Mouse (Mus musculus) gastrocnemius, postnatal 14 days (tissue): ENCODE data around the gene Wdfy1. TPM values are rescaled to one million over a fixed set of nuclear protein-coding genes. Genes with fewer than 3 reads are reported as not detected.

ENCODE experiments used
- DNase-seq: peaks from one replicate; pipeline ENCODE4 v3.0.0; 2021; ENCODE audit warnings: mixed read lengths
- intact Hi-C: fragments of 180-260 bp; cut with DNase I; formaldehyde crosslinking; loops from one replicate; pipeline ENCODE4 v1.15.1; 2025; ENCODE audit warnings: low total_unique reads
- total RNA-seq, 2 experiments: library from RNA; stranded (reverse); gene quantifications; 2 replicates each; pipeline ENCODE4 v1.2.3; 2021

The Wdfy1 gene
- total RNA-seq, 2 experiments from 2014 or later, result 10.5 to 13.5 TPM

DNA sequence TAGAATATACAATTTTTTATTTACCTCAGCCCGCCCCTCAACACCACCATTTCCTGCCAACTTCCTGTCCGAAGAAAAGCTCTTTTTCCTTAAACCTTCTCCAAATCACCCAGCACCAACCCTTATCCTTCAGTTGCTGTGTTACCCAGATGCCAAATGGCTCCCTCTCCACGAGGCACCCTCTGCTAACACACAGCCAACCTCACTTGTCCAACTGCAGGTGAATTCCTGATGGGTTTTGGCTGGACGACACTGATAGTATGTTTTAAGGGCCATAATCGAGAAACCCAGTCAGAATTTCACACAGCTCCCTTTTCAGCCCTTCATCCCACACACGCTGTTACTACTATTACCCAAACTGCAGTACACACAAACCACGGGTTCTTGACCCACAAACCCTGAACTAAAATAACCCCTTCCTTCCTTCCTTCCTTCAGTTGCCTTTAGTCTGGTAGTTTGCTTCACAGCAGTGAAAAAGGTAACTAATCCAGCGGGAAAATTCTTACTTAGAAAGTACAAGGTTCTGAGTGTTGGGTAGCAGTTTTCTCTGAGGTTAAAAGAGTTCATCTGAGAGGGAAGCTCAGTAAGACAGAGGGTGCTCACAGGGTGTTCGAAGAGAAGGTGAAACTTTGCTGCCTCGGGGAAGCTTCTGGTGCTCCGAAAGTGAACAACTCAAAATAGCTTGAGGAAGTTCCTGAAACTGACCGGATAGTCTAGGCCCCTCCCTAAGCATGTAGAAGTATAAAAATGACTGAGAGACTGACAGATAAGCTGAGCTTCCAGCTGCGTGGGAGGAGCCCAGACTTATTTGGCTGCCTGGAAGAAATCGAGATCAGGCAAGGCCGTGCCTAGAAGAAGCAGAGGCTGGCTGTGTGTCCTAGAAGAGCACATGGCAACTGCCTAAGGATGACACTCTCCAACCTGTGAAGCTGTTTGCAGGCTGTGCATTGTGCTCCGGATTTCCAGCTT lies 13.4 kb downstream of the Wdfy1 start:
- intact Hi-C loops, result no loop called here
- no peak for DNase-seq

DNA sequence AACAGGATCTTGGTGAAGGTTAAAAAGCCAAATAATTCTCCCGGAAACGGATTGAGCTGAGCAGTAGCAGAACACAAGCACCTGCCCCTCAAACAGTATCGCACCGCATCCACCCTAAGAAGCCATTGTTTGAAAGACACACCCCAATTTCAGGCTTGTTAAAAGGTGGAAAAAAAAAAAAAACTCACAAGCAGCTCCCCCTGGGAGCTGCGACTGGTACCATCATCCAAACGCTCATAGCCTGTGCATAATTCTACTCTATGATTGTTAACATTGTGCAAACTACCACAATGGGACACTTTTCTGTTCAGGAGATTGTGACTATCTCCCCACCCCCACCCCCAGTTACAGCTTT lies 14.0 kb downstream of the Wdfy1 start:
- intact Hi-C loops, result no loop called here
- DNase-seq, result no peak

DNA sequence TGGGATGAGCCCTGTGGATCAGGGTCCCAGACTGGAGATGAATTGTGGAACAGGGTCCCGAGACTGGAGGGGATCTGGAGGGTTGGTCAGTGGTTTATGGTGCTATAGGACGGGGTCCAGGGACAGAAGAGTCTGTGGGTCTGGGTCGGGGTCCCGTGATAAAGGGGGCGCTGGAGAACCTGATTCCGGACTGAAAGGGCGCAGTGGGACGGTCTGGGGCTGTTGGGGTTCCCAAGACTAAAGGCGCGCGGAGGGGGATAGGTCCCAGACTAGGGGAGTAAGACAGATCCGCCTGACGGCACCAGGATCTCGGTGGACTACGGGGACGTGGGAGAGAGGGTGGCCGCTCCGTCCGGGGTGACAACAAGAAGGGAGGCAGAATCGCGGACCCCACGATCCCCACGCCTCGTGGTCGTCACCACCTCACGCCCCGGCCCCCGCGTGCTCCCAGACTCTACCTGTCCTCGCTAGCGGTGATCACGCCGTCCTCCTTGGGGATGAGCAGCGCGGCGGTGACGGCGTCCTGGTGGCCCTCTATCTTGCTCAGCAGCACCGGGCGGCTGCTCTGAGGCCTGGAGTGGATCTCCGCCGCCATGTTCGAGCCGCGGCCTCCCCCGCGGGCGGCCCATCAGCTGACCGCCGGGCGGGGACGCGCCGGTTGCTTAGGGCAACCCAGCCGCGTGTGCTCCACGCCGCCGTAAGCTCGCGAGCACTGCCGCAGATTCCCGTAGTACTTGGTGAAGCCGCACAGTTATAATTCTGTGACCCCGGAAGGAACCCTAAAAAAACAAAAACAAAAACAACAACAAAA lies 14.6 kb downstream of the Wdfy1 start:
- peak; percentile 85 for DNase-seq
- intact Hi-C loops, result no loop called here

DNA sequence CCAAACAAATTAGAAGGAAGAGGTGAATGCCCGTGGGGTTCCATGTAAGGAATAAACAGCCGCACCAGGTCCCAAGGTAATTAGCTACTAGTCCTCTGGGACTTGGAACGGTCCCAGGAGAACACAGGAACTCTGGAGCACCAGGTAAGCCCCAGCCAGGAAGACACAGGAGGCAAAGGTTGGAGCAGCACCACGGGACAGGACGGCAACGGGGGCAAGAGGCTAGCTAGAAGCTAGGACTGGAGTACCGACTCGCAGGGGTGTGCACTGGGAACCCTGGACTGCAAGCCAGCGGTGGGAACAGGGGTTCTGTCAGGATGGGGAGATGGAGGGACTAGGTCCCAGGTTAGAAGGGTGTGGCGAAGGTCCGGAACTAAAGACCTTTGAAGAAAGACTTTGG lies 15.3 kb downstream of the Wdfy1 start:
- no peak for DNase-seq
- intact Hi-C loops, result no loop called here

DNA sequence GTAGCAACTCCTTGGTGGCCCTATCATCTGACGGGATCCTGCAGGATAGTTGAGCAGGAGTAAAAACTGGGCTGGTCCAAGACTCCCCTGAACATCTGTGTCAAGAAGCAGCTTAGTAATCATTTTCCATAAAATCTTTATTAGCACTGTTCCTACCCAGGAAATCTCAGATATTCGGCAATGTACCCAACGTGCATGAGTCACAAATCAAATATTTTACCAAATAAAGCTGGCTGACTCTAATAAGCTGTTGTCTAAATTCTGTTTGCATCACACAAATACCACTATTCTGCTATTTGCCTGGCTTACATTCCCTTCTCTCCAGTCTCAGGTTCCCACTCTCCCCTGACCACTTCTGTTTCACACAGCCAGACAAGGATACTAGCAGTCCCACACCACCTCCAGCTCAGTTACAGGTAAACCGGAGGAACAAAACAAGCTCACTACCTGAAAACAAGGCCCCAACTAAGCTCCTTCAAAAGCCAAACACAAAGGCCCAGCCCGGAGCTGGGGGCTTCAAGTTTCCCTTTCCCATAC lies 16.4 kb downstream of the Wdfy1 start:
- DNase-seq, result no peak
- intact Hi-C loops, result no loop called here

DNA sequence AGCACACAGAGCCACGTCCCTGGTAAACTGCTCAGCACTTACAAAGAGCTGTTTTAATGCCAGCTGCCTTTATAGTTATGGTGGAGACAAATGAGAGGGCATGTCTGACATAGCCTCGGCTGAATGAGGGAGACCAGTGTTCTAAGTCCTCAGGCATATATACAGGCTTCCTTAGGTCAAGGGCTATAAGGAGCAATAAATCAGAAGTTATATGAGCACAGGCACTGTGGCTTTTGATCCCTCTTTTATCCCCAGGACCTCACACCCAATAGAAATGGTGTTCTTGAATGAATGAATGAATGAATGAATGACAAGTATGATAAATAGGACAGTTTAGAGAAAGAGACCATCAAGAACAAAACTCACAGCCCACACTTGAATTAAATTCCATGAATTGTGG lies 16.9 kb downstream of the Wdfy1 start:
- no peak for DNase-seq
- intact Hi-C loops, result no loop called here

DNA sequence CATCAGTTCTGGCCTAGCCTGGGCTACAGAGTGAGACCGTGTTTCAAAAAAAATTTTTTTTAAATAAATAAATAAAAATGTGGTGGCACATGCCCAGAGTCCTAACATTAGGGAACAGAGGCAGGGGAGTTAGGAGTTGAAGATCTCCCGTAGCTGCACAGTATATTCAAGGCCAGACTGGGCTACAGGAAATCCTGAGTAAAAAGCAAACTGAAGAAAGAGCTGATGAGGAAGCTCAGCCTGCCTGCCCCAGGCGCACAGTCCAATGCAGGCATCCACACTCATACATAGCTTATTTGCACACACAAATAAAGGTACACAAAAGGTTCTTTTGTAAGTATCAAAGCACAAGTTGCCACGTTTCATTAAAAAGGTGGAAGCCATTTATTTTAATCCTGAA lies 18.3 kb downstream of the Wdfy1 start:
- intact Hi-C loops, result no loop called here
- no peak for DNase-seq

DNA sequence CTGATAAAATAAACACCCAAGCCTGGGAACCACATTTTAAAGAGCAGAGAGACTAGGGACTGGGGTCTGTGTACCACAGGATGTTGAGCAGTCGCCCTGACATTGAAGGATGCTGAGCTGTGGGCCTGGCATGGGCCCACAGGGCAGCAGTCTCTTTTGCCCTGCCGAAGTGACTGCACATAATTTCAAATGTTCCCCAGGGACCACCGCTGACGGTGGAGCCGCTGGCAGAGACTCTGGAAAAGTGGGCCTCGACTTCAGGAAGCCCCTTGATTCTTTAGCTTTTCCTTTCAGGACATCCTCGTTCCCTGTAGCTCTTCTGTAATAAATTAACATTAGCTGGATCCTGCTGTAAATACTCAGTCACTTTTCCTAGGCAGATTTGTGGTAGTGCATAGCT lies 18.8 kb downstream of the Wdfy1 start:
- DNase-seq, result no peak
- intact Hi-C loops, result no loop called here

DNA sequence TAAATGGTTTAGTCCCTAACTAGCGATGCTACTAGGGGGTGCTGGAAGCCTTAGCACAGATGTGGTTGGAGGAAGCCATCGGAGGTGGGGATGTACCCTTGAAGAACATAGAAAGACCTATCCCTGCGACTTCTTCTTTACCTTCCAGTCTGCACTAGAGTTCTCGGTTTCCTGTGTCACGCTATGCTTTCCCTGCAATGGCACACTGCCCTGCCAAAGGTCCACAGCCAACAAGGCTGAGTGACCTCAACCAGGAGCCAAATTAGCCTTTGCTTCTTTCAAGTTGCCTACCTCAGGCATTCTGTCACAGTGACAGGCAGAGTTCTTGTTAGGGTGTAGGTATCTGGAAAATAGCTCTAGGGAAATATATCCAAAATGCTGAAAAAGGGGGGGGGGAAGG lies 19.5 kb downstream of the Wdfy1 start:
- intact Hi-C loops, result no loop called here
- peak; percentile 20 for DNase-seq

DNA sequence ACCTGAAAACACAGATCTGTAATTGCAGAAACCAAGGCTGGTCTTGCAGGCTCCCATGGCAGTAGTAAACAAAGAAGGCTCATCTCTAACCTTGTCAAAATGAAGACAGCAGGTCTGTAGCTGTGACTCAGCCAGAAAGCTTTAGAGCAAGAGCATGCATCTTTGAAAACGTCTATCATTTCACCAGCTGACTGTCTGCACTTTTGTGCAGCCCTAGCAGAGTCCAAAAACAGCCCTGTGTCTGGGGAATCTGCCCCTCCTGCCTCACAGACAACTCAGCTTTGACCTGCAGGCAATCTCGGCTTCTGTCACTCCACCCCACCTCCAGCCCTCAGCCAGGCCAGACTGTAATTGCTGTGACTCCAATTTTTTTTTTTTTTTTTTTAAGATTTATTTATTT lies 20.6 kb downstream of the Wdfy1 start:
- intact Hi-C loops, result no loop called here

DNA sequence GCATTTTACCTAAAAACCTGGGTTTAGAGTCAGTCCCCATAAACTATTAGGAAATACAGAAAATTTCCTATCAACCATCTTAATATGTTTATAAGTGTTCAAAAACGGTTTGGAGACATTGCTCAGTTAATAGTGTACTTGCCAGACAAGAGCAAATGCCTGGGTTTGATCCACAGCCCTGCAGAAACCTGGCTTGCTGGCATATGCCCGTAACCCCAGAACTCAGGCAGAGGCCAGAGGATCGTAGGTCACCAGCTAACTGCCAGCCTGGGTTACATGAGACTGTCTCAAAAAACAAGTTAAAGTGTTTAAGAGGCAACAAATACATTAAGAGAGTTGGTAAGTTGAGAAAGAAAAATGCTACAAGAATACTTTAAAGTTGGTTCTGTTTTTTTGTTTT lies 21.0 kb downstream of the Wdfy1 start:
- intact Hi-C loops, result no loop called here
- DNase-seq, result peak; percentile 22

More for the DNA sequence above, 20.6 kb downstream of the Wdfy1 start:
- no peak for DNase-seq

DNA sequence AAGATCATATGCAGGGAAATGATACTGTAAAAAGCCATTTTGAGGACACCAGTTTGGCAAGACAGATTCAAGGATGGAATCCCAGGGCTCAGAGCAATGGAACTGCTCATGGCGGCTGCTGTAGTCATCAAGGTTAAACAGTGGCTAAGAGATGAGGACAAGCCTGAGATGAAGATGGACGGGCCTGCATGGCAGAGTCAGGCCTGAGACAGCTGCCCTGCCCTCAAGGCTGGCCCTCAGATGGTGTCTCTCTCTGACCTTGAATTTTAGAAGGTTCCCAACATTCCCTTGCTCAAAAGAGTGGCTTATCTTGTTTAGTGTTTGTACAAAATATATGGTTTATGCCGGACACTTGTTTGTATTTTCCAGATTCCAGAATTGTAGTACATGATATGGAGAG lies 22.5 kb downstream of the Wdfy1 start:
- intact Hi-C loops, result no loop called here
- no peak for DNase-seq

DNA sequence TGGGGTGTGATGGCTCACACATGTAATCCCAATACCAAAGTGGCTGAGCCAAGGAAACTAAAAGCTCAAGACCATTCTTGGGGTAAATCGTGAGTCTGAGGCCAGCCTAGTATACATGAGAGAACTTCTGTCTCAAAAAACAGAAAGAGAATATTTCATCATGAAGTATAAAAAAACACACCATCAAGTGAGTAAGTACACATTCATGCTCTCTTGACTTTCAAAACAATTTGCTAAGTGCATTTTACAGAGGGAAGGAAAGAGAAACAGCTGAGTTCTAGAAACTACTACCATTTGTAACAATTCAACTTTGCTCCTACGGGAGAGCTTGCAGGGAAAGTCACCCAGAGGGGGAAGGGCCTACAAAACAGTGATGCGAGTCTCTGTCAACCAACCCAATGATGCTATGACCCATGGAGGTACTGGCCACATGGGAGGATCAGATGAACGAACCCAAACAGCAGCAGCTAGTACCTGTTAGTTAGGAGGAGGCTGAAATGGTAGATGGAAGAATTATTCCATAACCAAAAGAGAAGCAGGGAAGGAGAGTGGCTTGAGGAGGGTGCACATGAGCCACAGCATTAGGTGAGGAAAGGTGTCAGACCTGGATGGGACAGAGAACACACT lies 23.1 kb downstream of the Wdfy1 start:
- no peak for DNase-seq
- intact Hi-C loops, result no loop called here

DNA sequence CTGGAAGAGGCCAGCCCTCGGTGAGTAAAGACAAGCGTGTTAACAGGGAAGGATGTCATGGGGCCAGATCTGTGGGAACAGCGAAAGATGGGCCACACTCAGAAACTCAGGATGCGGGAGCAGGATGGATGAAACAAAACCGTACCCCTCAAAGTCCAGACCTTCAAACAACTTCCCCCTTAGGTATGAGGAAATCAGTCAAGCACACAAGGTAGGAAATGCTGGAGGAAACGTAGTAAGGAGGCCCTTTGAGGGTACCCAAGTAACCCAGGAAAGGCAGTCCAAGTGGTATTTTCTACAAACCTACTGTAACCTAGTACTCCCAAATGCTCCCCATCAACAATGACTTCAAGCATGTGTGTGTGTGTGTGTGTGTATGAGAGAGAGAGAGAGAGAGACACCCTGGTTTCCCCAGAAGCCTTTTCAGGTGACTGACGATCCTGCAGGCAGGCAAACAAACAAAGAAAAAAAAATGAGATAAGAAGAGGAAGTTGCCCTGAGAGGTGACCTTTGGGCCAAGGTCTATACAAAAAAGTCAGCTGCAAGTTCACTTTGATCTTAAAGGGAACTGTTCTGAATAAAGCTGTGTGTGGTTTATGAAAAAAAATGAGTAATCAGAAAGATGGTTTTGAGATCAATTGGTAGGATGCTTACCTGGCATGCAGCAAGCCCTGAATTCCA lies 23.8 kb downstream of the Wdfy1 start:
- DNase-seq, result no peak
- intact Hi-C loops, result no loop called here

DNA sequence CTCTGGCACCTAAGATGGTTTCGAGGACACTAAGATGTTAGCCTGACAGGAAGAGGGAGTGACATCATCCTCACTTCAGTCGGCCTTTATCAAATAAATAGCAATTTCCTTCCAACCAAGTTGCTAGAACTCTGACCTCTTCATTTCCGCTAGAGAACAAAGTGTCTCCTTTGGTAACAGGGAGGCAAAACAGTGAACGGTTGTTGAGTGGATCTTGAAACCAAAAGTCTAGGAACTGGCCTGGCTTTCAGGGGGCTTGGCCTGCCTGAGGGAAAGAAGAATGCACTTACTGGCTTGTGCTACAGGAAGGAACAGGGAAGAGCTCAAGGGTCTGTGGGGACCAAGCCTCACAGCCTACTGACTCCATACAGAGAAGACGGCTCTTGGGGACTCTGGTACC lies 24.8 kb downstream of the Wdfy1 start:
- intact Hi-C loops, result no loop called here

DNA sequence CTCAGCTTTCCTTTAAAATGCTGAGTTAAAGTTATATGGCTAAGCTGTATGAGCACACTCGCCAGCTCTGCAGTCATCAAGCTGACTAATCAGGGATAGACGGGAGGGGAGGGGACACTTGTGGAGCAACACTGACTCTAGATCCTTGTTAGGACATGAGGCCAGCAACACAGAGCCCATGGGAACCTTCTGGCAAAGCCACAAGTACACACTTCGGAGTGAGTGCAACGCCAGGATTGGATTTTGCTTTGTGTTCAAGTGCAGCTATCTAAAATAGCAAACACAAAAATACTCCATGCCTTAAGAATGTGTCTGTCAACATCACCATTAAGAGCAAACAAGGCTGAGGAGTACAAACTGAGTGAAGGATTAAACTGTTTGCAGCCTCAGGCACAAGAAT lies 29.9 kb downstream of the Wdfy1 start:
- peak; percentile 67 for DNase-seq
- intact Hi-C loops, result no loop called here

More for the DNA sequence above, 24.8 kb downstream of the Wdfy1 start:
- no peak for DNase-seq

DNA sequence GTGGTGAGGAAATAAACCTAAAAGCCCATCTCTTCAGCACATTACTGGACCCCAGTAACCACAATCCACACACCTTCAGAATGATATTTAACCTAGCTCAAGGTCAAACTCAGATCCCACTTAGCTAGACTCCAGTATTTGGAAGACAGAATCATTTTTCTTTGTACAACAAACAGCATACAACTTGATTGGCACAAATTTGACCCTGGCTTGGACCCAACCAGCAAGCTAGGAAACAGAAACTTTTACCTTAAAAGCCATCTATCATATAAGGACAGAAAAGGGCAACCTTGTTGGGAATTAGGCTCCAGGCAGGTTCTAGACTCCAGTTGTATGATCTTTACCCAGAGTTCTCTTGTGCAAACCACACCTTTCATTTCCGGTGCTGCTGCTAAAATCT lies 32.6 kb downstream of the Wdfy1 start:
- no peak for DNase-seq
- intact Hi-C loops, result no loop called here

DNA sequence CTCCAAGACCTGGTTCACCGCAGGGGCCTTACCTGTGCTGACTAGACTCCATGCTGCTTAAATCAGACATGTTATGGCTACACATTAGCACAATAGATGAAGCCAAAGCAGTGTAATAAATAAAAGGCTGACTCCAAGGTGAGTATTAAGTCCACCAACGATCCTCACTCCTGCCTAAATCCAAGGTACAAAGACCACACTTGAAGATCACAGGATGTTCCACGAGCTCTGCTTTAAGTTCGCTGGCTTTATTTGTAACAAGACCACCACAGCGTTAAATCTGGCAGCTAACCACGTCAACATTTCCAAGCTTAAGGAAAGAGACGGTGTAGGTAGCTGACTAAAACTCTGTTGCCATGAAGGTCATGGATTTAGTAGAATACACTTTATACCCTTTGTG lies 33.0 kb downstream of the Wdfy1 start:
- intact Hi-C loops, result no loop called here
- no peak for DNase-seq

DNA sequence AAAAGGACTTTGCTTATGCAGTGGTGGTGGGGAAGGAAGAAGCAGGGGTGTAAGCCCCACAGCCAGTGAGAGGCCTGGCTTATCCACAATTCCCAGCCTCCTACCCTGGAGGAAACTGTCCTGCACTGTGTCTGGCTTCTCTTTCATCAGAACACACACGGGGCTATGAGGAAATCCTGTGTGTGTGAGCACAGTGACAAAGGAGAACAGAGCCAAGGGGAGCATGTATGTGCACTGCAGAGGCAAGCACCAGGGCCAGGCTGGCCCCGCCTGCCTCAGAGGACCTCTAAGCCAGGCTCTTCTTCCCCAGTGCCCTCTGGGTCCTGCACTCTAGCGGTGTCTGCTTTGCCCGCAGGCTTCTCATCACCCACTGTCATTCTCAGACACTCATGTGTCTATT lies 34.9 kb downstream of the Wdfy1 start:
- intact Hi-C loops, result no loop called here
- DNase-seq, result no peak

DNA sequence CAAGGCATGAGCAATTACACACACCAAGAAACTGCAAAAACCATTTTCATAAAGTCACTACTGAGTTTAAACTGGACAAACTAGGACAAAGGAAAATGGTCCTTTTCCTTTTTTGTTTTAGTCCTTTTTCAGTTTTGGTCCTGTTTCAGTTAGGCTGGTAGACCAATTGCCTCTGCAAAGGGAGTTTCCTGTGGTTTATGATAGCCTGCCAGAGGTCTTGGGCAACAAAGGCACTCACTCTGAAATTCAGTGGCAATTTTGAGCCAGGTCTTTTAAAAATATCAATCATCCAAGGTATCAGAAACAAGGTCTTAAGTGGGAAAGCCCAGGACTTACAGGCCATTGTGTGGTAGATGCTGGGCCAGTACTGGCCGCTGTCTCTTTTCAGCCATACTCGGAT lies 36.2 kb downstream of the Wdfy1 start:
- intact Hi-C loops, result no loop called here
- DNase-seq, result no peak
